Mouse (Mus musculus) forebrain, embryonic 12.5 days (tissue): ENCODE measurements around the gene Fbxl3. TPM values are rescaled to one million over a fixed set of nuclear protein-coding genes. Genes with fewer than 3 reads are reported as not detected.

ENCODE experiments used
- ATAC-seq: fragments of 200-750 bp; cut with Nextera tagmentation; 2 replicates; pipeline ENCODE4 v1.8.0; 2017; ENCODE audit warnings: moderate TSS enrichment; ENCODE audit not compliant: low FRiP score
- H3K27ac ChIP-seq: fragments of 300-500 bp; sonication (generic); 2 replicates; pipeline ENCODE4 v1.5.1; 2016; ENCODE audit warnings: mild to moderate bottlenecking
- H3K27me3 ChIP-seq: fragments of 300-500 bp; sonication (generic); 2 replicates; pipeline ENCODE4 v1.6.1; 2016; ENCODE audit warnings: mild to moderate bottlenecking
- H3K36me3 ChIP-seq: fragments of 300-500 bp; sonication (generic); replicated peaks from 2 replicates; pipeline ENCODE4 v1.6.1; 2016; ENCODE audit warnings: mild to moderate bottlenecking
- H3K4me1 ChIP-seq: fragments of 300-500 bp; sonication (generic); 2 replicates; pipeline ENCODE4 v1.6.1; 2016
- H3K4me2 ChIP-seq: fragments of 300-500 bp; sonication (generic); 2 replicates; pipeline ENCODE4 v1.6.1; 2016; ENCODE audit warnings: mild to moderate bottlenecking, moderate library complexity
- H3K4me3 ChIP-seq: fragments of 300-500 bp; sonication (generic); replicated peaks from 2 replicates; pipeline ENCODE4 v1.5.1; 2016; ENCODE audit warnings: mild to moderate bottlenecking
- H3K9ac ChIP-seq: fragments of 300-500 bp; sonication (generic); 2 replicates; pipeline ENCODE4 v1.6.1; 2016; ENCODE audit warnings: mild to moderate bottlenecking
- H3K9me3 ChIP-seq: fragments of 300-500 bp; sonication (generic); 2 replicates; pipeline ENCODE4 v1.6.1; 2016
- WGBS: fragments of 180-500 bp; shearing (Covaris S2); methylation state at CpG from one replicate; pipeline ENCODE4 v1.1.7; 2016; 5-methylcytosine and 5-hydroxymethylcytosine counted together
- polyA plus RNA-seq: library from polyadenylated mRNA; unstranded; fragments of >200 nt; fragmentation: Nextera tagmentation; extraction: Ambion mirVana; gene quantifications from 2 replicates; pipeline ENCODE4 v1.2.1, GENCODE M21; 2016

Gene Fbxl3
- 23.7 and 27.4 TPM in 2 replicates for polyA plus RNA-seq

GRCm38 (mm10) chr14:103099238-103099933 lies at the start of gene Fbxl3:
Gene Fbxl3 (minus strand): TSS chr14:103099566.
- under 1% methylated on average over 79 of the region's 88 CpGs for WGBS
- ATAC-seq: peak; percentile 89
- H3K4me2 ChIP-seq: peak within 1 kb of the TSS; percentile 63

GRCm38 (mm10) chr14:103131991-103132390 lies 32.6 kb upstream of the Fbxl3 start:
- WGBS: 85% methylated on average over 2 of the region's 2 CpGs
- ATAC-seq: no peak; the same call in 1 of the 2 replicates
- Histone ChIP-seq H3K27ac (no peak overlapping the region), H3K4me3 (no peak overlapping the region), H3K36me3 (peaks cover 53% of the 10 kb centered on the region), H3K4me2 (no peak overlapping the region), H3K4me1 (no peaks in the 10 kb centered on the region), H3K27me3 (no peaks in the 10 kb centered on the region), H3K9me3 (no peaks in the 10 kb centered on the region), H3K9ac (no peak overlapping the region)

More at GRCm38 (mm10) chr14:103099238-103099933, at the start of gene Fbxl3:
- H3K27me3 ChIP-seq: no peaks in the 10 kb centered on the region
- H3K27ac ChIP-seq: peak within 1 kb of the TSS; percentile 99
- H3K4me1 ChIP-seq: peaks cover 16% of the 10 kb centered on the region
- peak within 1 kb of the TSS; percentile 96 for H3K9ac ChIP-seq
- peak within 1 kb of the TSS; percentile 90 for H3K4me3 ChIP-seq
- no peaks in the 10 kb centered on the region for H3K9me3 ChIP-seq
- 0 out of 2 replicates have a peak, but pooled peaks cover 5% of the 10 kb centered on the region for H3K36me3 ChIP-seq

GRCm38 (mm10) chr14:103125756-103126155 lies 26.4 kb upstream of the Fbxl3 start:
- H3K9me3 ChIP-seq: no peaks in the 10 kb centered on the region
- H3K27ac ChIP-seq: no peak overlapping the region
- no peaks in the 10 kb centered on the region for H3K4me1 ChIP-seq
- H3K9ac ChIP-seq: no peak overlapping the region
- H3K27me3 ChIP-seq: no peaks in the 10 kb centered on the region
- H3K36me3 ChIP-seq: peaks cover 65% of the 10 kb centered on the region
- H3K4me3 ChIP-seq: no peak overlapping the region
- ATAC-seq: no peak
- 85% methylated on average over 6 of the region's 6 CpGs for WGBS
- H3K4me2 ChIP-seq: no peak overlapping the region

- H3K27me3 ChIP-seq: no peaks in the 10 kb centered on the region
- peaks cover 57% of the 10 kb centered on the region for H3K36me3 ChIP-seq
- no peak overlapping the region for H3K9ac ChIP-seq
- no peak overlapping the region for H3K4me2 ChIP-seq
- no peak overlapping the region for H3K4me3 ChIP-seq
- no peak overlapping the region for H3K27ac ChIP-seq
- WGBS: 97% methylated on average over 3 of the region's 3 CpGs
- ATAC-seq: no peak
- H3K9me3 ChIP-seq: no peaks in the 10 kb centered on the region
- H3K4me1 ChIP-seq: no peaks in the 10 kb centered on the region
Observed at GRCm38 (mm10) chr14:103114994-103115670, 15.8 kb upstream of the Fbxl3 start.

GRCm38 (mm10) chr14:103112606-103113363 lies 13.4 kb upstream of the Fbxl3 start:
- no peak for ATAC-seq
- Histone ChIP-seq H3K4me1 (no peaks in the 10 kb centered on the region), H3K27ac (no peak overlapping the region), H3K9ac (no peak overlapping the region), H3K4me2 (no peak overlapping the region), H3K9me3 (no peaks in the 10 kb centered on the region), H3K36me3 (peaks cover 41% of the 10 kb centered on the region), H3K4me3 (no peak overlapping the region), H3K27me3 (no peaks in the 10 kb centered on the region)
- WGBS: 89% methylated on average over 3 of the region's 3 CpGs

GRCm38 (mm10) chr14:103109971-103110370 lies 10.6 kb upstream of the Fbxl3 start:
- no peak for ATAC-seq
- WGBS: 89% methylated on average over 4 of the region's 4 CpGs

GRCm38 (mm10) chr14:103106301-103106700 lies 6.9 kb upstream of the Fbxl3 start:
- 87% methylated on average over 2 of the region's 2 CpGs for WGBS
- Histone ChIP-seq H3K4me1 (no peaks in the 10 kb centered on the region), H3K4me2 (no peak overlapping the region), H3K27me3 (no peaks in the 10 kb centered on the region), H3K36me3 (no peaks in the 10 kb centered on the region), H3K27ac (no peak overlapping the region), H3K4me3 (no peak overlapping the region), H3K9ac (no peak overlapping the region), H3K9me3 (no peaks in the 10 kb centered on the region)
- ATAC-seq: no peak

More at GRCm38 (mm10) chr14:103109971-103110370, 10.6 kb upstream of the Fbxl3 start:
- Histone ChIP-seq H3K4me3 (no peak overlapping the region), H3K4me1 (no peaks in the 10 kb centered on the region), H3K9ac (no peak overlapping the region), H3K27me3 (no peaks in the 10 kb centered on the region), H3K9me3 (no peaks in the 10 kb centered on the region), H3K36me3 (peaks cover 16% of the 10 kb centered on the region), H3K27ac (no peak overlapping the region), H3K4me2 (no peak overlapping the region)

GRCm38 (mm10) chr14:103102731-103103335 lies 3.5 kb upstream of the Fbxl3 start:
- ATAC-seq: no peak
- 86% methylated on average over 10 of the region's 10 CpGs for WGBS
- H3K27ac ChIP-seq: no peak overlapping the region

GRCm38 (mm10) chr14:103102246-103102645 lies 2.9 kb upstream of the Fbxl3 start:
- H3K4me3 ChIP-seq: no peak overlapping the region
- H3K27me3 ChIP-seq: no peaks in the 10 kb centered on the region
- H3K9me3 ChIP-seq: no peaks in the 10 kb centered on the region
- no peak overlapping the region for H3K9ac ChIP-seq
- peaks cover 7% of the 10 kb centered on the region for H3K4me1 ChIP-seq
- 64% methylated on average over 6 of the region's 6 CpGs for WGBS
- no peak overlapping the region for H3K4me2 ChIP-seq
- H3K27ac ChIP-seq: no peak overlapping the region
- no peak for ATAC-seq
- H3K36me3 ChIP-seq: no peaks in the 10 kb centered on the region

More at GRCm38 (mm10) chr14:103102731-103103335, 3.5 kb upstream of the Fbxl3 start:
- no peaks in the 10 kb centered on the region for H3K27me3 ChIP-seq
- no peaks in the 10 kb centered on the region for H3K36me3 ChIP-seq
- H3K9ac ChIP-seq: no peak overlapping the region
- H3K4me2 ChIP-seq: no peak overlapping the region
- H3K9me3 ChIP-seq: no peaks in the 10 kb centered on the region
- peaks cover 3% of the 10 kb centered on the region for H3K4me1 ChIP-seq
- no peak overlapping the region for H3K4me3 ChIP-seq

- no peak overlapping the region for H3K4me2 ChIP-seq
- peaks cover 16% of the 10 kb centered on the region for H3K4me1 ChIP-seq
- no peak overlapping the region for H3K4me3 ChIP-seq
- H3K36me3 ChIP-seq: no peaks in the 10 kb centered on the region
- H3K27ac ChIP-seq: no peak overlapping the region
- 88% methylated on average over 3 of the region's 3 CpGs for WGBS
- no peak for ATAC-seq
- H3K9me3 ChIP-seq: no peaks in the 10 kb centered on the region
- no peaks in the 10 kb centered on the region for H3K27me3 ChIP-seq
- H3K9ac ChIP-seq: no peak overlapping the region
Observed at GRCm38 (mm10) chr14:103101171-103101570, 1.8 kb upstream of the Fbxl3 start.

GRCm38 (mm10) chr14:103100296-103100695 lies 930 bp upstream of the Fbxl3 start:
- Histone ChIP-seq H3K27me3 (no peaks in the 10 kb centered on the region), H3K9me3 (no peaks in the 10 kb centered on the region), H3K36me3 (0 out of 2 replicates have a peak, but pooled peaks cover 2% of the 10 kb centered on the region), H3K4me3 (no peak overlapping the region), H3K27ac (no peak overlapping the region), H3K9ac (no peak overlapping the region), H3K4me1 (peaks cover 16% of the 10 kb centered on the region), H3K4me2 (no peak overlapping the region)
- no peak for ATAC-seq
- WGBS: 85% methylated on average over 13 of the region's 13 CpGs
